Mouse (Mus musculus): ENCODE measurements around the gene Pla2g12b. TPM values are rescaled to one million over a fixed set of nuclear protein-coding genes. Genes with fewer than 3 reads are reported as not detected.
"Not testable (repeated sequence)": the region's sequence is repeated elsewhere in the genome, so short reads cannot be mapped to it uniquely, and the experiment has no call there.

The Pla2g12b gene
- polyA plus RNA-seq, 1 experiment = not detected

DNA sequence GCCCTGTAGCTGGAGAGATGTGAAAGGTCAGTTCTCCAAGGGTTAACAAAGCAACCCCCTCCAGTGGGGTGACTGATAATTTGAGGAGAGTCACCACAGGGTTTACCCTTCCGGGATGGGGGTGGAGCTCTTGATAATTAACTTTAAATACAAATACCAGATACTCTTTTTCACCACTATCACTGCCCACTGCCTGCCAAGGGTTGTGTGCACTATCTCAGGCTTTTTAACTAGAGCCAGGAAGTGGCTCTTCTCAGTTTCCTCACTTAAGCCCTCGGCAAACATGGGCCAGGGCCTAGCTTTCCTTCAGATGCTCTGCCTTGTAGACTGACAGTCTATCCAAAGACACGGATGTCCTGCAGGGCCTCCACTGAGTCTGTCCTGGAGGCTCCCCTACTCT, 23.5 kb upstream of the Pla2g12b start:
- TF ChIP-seq E2F4 (IDR thresholded peaks at IDR 0.05; ENCODE audit: insufficient read depth) (no peak), SRF (IDR thresholded peaks at IDR 0.05; ENCODE audit: control insufficient read depth, insufficient read length, low read depth) (no peak), MYOG (IDR thresholded peaks at IDR 0.05; ENCODE audit: control insufficient read depth in 1 of 3, insufficient read depth in 1 of 3, insufficient read length in 2 of 3, low read depth in 2 of 3) (no peak), TCF12 (IDR thresholded peaks at IDR 0.05; ENCODE audit: insufficient read depth, poor library complexity, severe bottlenecking) (no peak), POLR2A (IDR thresholded peaks at IDR 0.05; ENCODE audit: insufficient read length, low read depth) (no peak), TCF3 (IDR thresholded peaks at IDR 0.05; ENCODE audit: insufficient read length, low read depth) (no peak), CEBPB (IDR thresholded peaks at IDR 0.05; ENCODE audit: insufficient read depth, poor library complexity, severe bottlenecking) (no peak), MYOD1 (IDR thresholded peaks at IDR 0.05; ENCODE audit: control insufficient read depth in 1 of 3, insufficient read length in 2 of 3, low read depth in 2 of 3) (no peak), POLR2AphosphoS2 (IDR thresholded peaks at IDR 0.05; ENCODE audit: insufficient read length, low read depth) (no peak), USF1 (IDR thresholded peaks at IDR 0.05; ENCODE audit: low read depth) (no peak), MAX (IDR thresholded peaks at IDR 0.05; ENCODE audit: low read depth) (no peak), REST (IDR thresholded peaks at IDR 0.05; ENCODE audit: insufficient read depth, insufficient read length) (no peak)
- no peak overlapping the region for H3K4me3 ChIP-seq
- H3ac ChIP-seq (ENCODE audit: control insufficient read depth, insufficient read length) = no peak overlapping the region
- no peaks in the 10 kb centered on the region for H3K79me2 ChIP-seq (ENCODE audit: control insufficient read depth, insufficient read depth)
- H3K27me3 ChIP-seq (ENCODE audit: control insufficient read depth, insufficient read depth, insufficient read length) = no peaks in the 10 kb centered on the region
- peaks cover 15% of the 10 kb centered on the region for H3K36me3 ChIP-seq (ENCODE audit: control insufficient read depth, insufficient read depth)
- no peak overlapping the region for H3K4me2 ChIP-seq (ENCODE audit: low read depth)

DNA sequence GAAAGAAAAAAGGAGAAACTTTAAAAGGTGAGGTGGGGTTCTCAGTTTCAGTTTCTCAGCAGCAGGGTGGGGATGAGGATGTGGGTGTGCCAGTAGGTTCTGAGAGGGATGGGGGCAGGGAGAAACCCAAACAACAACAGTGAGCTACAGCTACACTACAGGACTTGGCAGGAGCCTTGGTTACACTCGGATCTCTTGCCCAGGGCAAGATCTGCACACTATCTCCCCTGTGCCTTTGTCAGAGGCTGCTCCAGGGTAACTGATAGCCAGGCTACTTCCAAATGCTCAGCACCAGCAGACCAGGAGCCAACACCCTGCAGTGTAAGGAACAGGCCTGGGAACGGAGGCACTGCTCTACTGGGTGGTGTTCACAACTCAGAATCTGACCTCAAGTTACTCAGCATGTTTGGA, 23.0 kb upstream of the Pla2g12b start:
- H3ac ChIP-seq (ENCODE audit: control insufficient read depth, insufficient read length) = no peak overlapping the region
- peaks cover 10% of the 10 kb centered on the region for H3K36me3 ChIP-seq (ENCODE audit: control insufficient read depth, insufficient read depth)
- H3K4me3 ChIP-seq = no peak overlapping the region
- no peaks in the 10 kb centered on the region for H3K27me3 ChIP-seq (ENCODE audit: control insufficient read depth, insufficient read depth, insufficient read length)
- H3K79me2 ChIP-seq (ENCODE audit: control insufficient read depth, insufficient read depth) = no peaks in the 10 kb centered on the region
- TF ChIP-seq USF1 (IDR thresholded peaks at IDR 0.05; ENCODE audit: low read depth) = no peak
- TF ChIP-seq MYOG (IDR thresholded peaks at IDR 0.05; ENCODE audit: control insufficient read depth in 1 of 3, insufficient read depth in 1 of 3, insufficient read length in 2 of 3, low read depth in 2 of 3) = no peak
- no peak for TF ChIP-seq MAX (IDR thresholded peaks at IDR 0.05; ENCODE audit: low read depth)
- TF ChIP-seq REST (IDR thresholded peaks at IDR 0.05; ENCODE audit: insufficient read depth, insufficient read length) = no peak
- H3K4me2 ChIP-seq (ENCODE audit: low read depth) = no peak overlapping the region

DNA sequence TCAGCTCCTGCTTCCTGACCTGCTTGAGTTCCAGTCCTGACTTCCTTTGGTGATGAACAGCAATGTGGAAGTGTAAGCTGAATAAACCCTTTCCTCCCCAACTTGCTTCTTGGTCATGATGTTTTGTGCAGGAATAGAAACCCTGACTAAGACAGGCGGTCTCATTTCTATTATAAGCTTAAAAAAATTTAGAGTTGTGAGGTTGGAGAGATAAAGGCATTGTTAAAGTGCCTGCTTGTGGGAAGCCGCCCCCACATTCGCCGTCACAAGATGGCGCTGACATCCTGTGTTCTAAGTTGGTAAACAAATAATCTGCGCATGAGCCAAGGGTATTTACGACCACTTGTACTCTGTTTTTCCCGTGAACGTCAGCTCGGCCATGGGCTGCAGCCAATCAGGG, 21.9 kb upstream of the Pla2g12b start:
- H3K27me3 ChIP-seq (ENCODE audit: control insufficient read depth, insufficient read depth, insufficient read length); H3ac ChIP-seq (ENCODE audit: control insufficient read depth, insufficient read length); H3K4me2 ChIP-seq (ENCODE audit: low read depth); H3K79me2 ChIP-seq (ENCODE audit: control insufficient read depth, insufficient read depth); H3K4me3 ChIP-seq; H3K36me3 ChIP-seq (ENCODE audit: control insufficient read depth, insufficient read depth): not testable (repeated sequence)

DNA sequence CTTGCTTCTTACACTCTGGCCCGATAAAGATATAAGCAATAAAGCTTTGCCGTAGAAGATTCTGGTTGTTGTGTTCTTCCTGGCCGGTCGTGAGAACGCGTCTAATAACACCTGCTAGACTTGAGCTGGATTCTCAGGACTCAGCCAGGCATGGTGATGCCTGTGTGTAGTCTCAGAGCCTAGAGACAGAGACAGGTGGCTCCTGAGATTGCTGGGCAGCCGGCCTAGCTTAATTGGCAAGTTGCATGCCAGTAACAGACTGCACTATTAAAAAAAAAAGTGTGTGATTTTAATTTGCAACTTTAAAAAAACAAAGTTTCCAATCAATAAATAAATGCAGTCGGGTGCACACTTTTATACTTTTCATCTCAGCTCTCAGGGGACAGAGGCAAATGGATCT, 16.5 kb upstream of the Pla2g12b start:
- H3K4me2 ChIP-seq (ENCODE audit: low read depth) = no peak overlapping the region
- no peak overlapping the region for H3ac ChIP-seq (ENCODE audit: control insufficient read depth, insufficient read length)
- H3K4me3 ChIP-seq = no peak overlapping the region
- H3K79me2 ChIP-seq (ENCODE audit: control insufficient read depth, insufficient read depth) = no peaks in the 10 kb centered on the region
- H3K27me3 ChIP-seq (ENCODE audit: control insufficient read depth, insufficient read depth, insufficient read length) = no peaks in the 10 kb centered on the region
- no peak for TF ChIP-seq TCF3 (IDR thresholded peaks at IDR 0.05; ENCODE audit: insufficient read length, low read depth)
- no peak for TF ChIP-seq POLR2A (IDR thresholded peaks at IDR 0.05; ENCODE audit: insufficient read length, low read depth)
- no peak for TF ChIP-seq USF1 (IDR thresholded peaks at IDR 0.05; ENCODE audit: low read depth)
- no peak for TF ChIP-seq MYOD1 (IDR thresholded peaks at IDR 0.05; ENCODE audit: control insufficient read depth in 1 of 3, insufficient read length in 2 of 3, low read depth in 2 of 3)
- TF ChIP-seq SRF (IDR thresholded peaks at IDR 0.05; ENCODE audit: control insufficient read depth, insufficient read length, low read depth) = no peak
- no peaks in the 10 kb centered on the region for H3K36me3 ChIP-seq (ENCODE audit: control insufficient read depth, insufficient read depth)

DNA sequence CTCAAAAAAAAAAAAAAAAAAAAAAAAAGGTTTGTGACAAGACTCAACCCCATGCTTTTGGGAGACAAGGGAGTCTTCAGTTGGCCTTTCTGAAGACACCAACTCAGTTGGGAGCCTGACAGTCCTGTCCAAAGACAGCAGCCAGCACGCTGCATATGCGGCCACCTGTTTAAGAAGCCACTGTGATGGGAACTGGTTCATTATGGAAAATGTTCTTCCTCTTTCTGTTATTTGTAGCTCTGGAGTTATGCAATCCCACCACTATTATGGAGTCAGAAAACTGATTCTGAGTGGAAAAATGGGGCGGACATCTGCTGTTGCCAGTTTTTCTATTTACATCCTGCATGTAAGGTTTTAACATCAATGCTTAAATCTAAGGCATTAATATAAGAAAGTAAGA, 13.8 kb upstream of the Pla2g12b start:
- Histone ChIP-seq H3K4me3 (no peak overlapping the region), H3K36me3 (ENCODE audit: control insufficient read depth, insufficient read depth) (no peaks in the 10 kb centered on the region), H3ac (ENCODE audit: control insufficient read depth, insufficient read length) (no peak overlapping the region), H3K79me2 (ENCODE audit: control insufficient read depth, insufficient read depth) (no peaks in the 10 kb centered on the region), H3K4me2 (ENCODE audit: low read depth) (no peak overlapping the region), H3K27me3 (ENCODE audit: control insufficient read depth, insufficient read depth, insufficient read length) (no peaks in the 10 kb centered on the region)
- no peak for TF ChIP-seq MYOD1 (IDR thresholded peaks at IDR 0.05; ENCODE audit: control insufficient read depth in 1 of 3, insufficient read length in 2 of 3, low read depth in 2 of 3)
- no peak for TF ChIP-seq USF1 (IDR thresholded peaks at IDR 0.05; ENCODE audit: low read depth)
- TF ChIP-seq TCF12 (IDR thresholded peaks at IDR 0.05; ENCODE audit: insufficient read depth, poor library complexity, severe bottlenecking) = no peak
- TF ChIP-seq POLR2AphosphoS2 (IDR thresholded peaks at IDR 0.05; ENCODE audit: insufficient read length, low read depth) = no peak
- no peak for TF ChIP-seq TCF3 (IDR thresholded peaks at IDR 0.05; ENCODE audit: insufficient read length, low read depth)
- TF ChIP-seq MYOG (IDR thresholded peaks at IDR 0.05; ENCODE audit: control insufficient read depth in 1 of 3, insufficient read depth in 1 of 3, insufficient read length in 2 of 3, low read depth in 2 of 3) = no peak
- no peak for TF ChIP-seq SRF (IDR thresholded peaks at IDR 0.05; ENCODE audit: control insufficient read depth, insufficient read length, low read depth)

DNA sequence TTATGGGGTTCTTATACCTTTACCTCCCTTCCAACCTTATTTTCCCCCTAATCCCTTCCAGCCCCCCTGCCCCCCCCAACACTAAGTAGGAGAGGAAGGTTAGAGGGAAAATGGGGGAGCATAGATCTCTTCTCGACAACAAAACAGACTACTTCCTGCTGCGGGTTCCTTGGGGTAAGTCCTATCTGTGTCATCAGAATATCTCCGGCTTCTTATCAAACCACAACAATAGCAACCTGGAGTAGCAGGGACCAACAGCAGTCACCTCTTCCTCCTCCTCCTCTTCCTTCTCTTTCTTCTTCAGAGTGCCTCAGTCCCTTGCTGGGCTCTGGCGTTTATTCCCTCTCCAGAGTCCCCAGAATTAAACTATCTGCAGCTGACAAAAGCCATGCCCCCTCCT, 11.6 kb upstream of the Pla2g12b start:
- no peaks in the 10 kb centered on the region for H3K36me3 ChIP-seq (ENCODE audit: control insufficient read depth, insufficient read depth)
- H3K27me3 ChIP-seq (ENCODE audit: control insufficient read depth, insufficient read depth, insufficient read length) = no peaks in the 10 kb centered on the region
- no peak overlapping the region for H3ac ChIP-seq (ENCODE audit: control insufficient read depth, insufficient read length)
- no peak for TF ChIP-seq POLR2A (IDR thresholded peaks at IDR 0.05; ENCODE audit: insufficient read length, low read depth)
- no peak for TF ChIP-seq MAX (IDR thresholded peaks at IDR 0.05; ENCODE audit: low read depth)
- TF ChIP-seq POLR2AphosphoS2 (IDR thresholded peaks at IDR 0.05; ENCODE audit: insufficient read length, low read depth) = no peak
- TF ChIP-seq E2F4 (IDR thresholded peaks at IDR 0.05; ENCODE audit: insufficient read depth) = no peak
- TF ChIP-seq TCF3 (IDR thresholded peaks at IDR 0.05; ENCODE audit: insufficient read length, low read depth) = no peak
- no peak for TF ChIP-seq USF1 (IDR thresholded peaks at IDR 0.05; ENCODE audit: low read depth)
- TF ChIP-seq TCF12 (IDR thresholded peaks at IDR 0.05; ENCODE audit: insufficient read depth, poor library complexity, severe bottlenecking) = no peak
- no peak for TF ChIP-seq REST (IDR thresholded peaks at IDR 0.05; ENCODE audit: insufficient read depth, insufficient read length)
- H3K79me2 ChIP-seq (ENCODE audit: control insufficient read depth, insufficient read depth) = no peaks in the 10 kb centered on the region
- H3K4me2 ChIP-seq (ENCODE audit: low read depth) = no peak overlapping the region
- H3K4me3 ChIP-seq = no peak overlapping the region

DNA sequence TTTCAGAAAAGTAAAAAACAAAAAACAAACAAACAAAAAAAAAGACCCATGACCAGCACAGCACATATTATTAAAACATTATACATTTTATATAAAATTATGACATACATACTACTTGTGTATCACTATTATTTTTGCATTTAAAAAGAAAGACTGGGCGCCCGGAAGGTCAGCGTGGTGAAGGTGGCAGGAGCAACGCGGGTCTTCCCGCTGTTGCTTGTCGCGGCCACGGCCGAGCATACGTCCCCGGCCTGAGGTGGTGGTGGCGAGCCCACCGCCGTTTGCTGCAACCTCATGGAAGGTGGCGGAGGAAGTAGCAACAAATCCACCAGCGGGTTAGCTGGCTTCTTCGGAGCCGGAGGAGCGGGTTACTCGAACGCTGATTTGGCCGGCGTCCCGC, 8.0 kb upstream of the Pla2g12b start, which contains the start of gene Gm10273:
Gene Gm10273, plus strand, starts transcription at position 172 of the 400 bp plus-strand sequence.
- H3K79me2 ChIP-seq (ENCODE audit: control insufficient read depth, insufficient read depth); H3K4me2 ChIP-seq (ENCODE audit: low read depth); H3K4me3 ChIP-seq; H3ac ChIP-seq (ENCODE audit: control insufficient read depth, insufficient read length); H3K36me3 ChIP-seq (ENCODE audit: control insufficient read depth, insufficient read depth); H3K27me3 ChIP-seq (ENCODE audit: control insufficient read depth, insufficient read depth, insufficient read length): not testable (repeated sequence)
